9 mouse cellular contexts compared by ENCODE assay signal in genomic region chr13:81351462-81352155, GRCm38 (mm10).
DNase-seq lines count a peak whose midpoint lies in the region; ATAC-seq lines count a peak whose summit lies in the region.
"Had no signal": no experiment of that assay in that cellular context is flagged by ENCODE, and none has a peak within 500 bp of the region (broad histone marks: within the 10 kb centered on the region; RNA-seq: fewer than 3 reads in every experiment).

No protein-coding gene starts in this region.

- H3K9me3 ChIP-seq in limb, embryonic 12.5 days = no peaks in the 10 kb centered on the region
- peaks cover under 1% of the 10 kb centered on the region; the same call in 1 of the 2 replicates for H3K9me3 ChIP-seq in midbrain, embryonic 10.5 days (replicated peaks)

- no peak overlapping the region for H3K4me2 ChIP-seq in limb, embryonic 12.5 days

- DNase-seq in CD4-positive, CD25-positive, alpha-beta regulatory T cell, adult 2 months (ENCODE audit: low read depth, low spot score) = peak; percentile 55
- peak; percentile 14 for DNase-seq in embryo, embryonic 9.5 days (ENCODE audit: extremely low spot score)
- peak; percentile 15 for DNase-seq in heart, postnatal 25 days (ENCODE audit: low spot score)
- peak; percentile 22 for DNase-seq in midbrain, embryonic 10.5 days (ENCODE audit: low spot score)
- DNase-seq in yolk sac, embryonic 10.5 days (ENCODE audit: low spot score) = peak; percentile 30
- DNase-seq in urinary bladder, adult 18-20 months (ENCODE audit: low spot score in 2 of 2) = no peak
- no peak for DNase-seq in B cell, adult 2 months

- intact Hi-C loops in heart, postnatal 25 days (cut with DNase I) = no loop called here

- WGBS in limb, embryonic 12.5 days = 77% methylated on average over 14 of the region's 14 CpGs
- 57% methylated on average over 14 of the region's 14 CpGs for WGBS in midbrain, embryonic 10.5 days

- H3K27ac ChIP-seq in limb, embryonic 12.5 days = 0 out of 2 replicates have a peak overlapping the region, but pooled peaks have one; percentile 29
- peak overlapping the region; percentile 57; the same call in 1 of the 2 replicates for H3K27ac ChIP-seq in midbrain, embryonic 10.5 days (replicated peaks)

- H3K4me1 ChIP-seq in limb, embryonic 12.5 days (replicated peaks) = no peaks in the 10 kb centered on the region
- peaks cover 12% of the 10 kb centered on the region for H3K4me1 ChIP-seq in midbrain, embryonic 10.5 days

- no peak overlapping the region for H3K9ac ChIP-seq in limb, embryonic 12.5 days (replicated peaks)

- no peaks in the 10 kb centered on the region for H3K27me3 ChIP-seq in limb, embryonic 12.5 days
- no peaks in the 10 kb centered on the region for H3K27me3 ChIP-seq in midbrain, embryonic 10.5 days (ENCODE audit: low read depth, poor library complexity, severe bottlenecking)

- no peak for ATAC-seq in limb, embryonic 12.5 days (ENCODE audit: insufficient number of reproducible peaks, insufficient read depth, low FRiP score, low TSS enrichment, low read depth)
- ATAC-seq: Patski had no signal

- no peaks in the 10 kb centered on the region for H3K36me3 ChIP-seq in limb, embryonic 12.5 days
- peaks cover 44% of the 10 kb centered on the region for H3K36me3 ChIP-seq in midbrain, embryonic 10.5 days

- H3K4me3 ChIP-seq in limb, embryonic 12.5 days (replicated peaks) = no peak overlapping the region
- no peak overlapping the region for H3K4me3 ChIP-seq in midbrain, embryonic 10.5 days

Comparison
In these comparisons a context has a peak if more than half of its experiments do, and no peak if none do; other contexts are left out.
1. DNase-seq: peak in CD4-positive, CD25-positive, alpha-beta regulatory T cell, adult 2 months (single experiment), embryo, embryonic 9.5 days (single experiment), heart, postnatal 25 days (single experiment), midbrain, embryonic 10.5 days (single experiment) and yolk sac, embryonic 10.5 days (single experiment); none in urinary bladder, adult 18-20 months (0 of 2) and B cell, adult 2 months (0 of 2).